Mouse (Mus musculus) MEL (cell line): ENCODE data around the gene Usp54.

Experiments used
- BHLHE40 ChIP-seq: IDR thresholded peaks from 2 replicates; pipeline ENCODE4 v1.6.1; 2012; ENCODE audit warnings: low read depth, mild to moderate bottlenecking, inconsistent platforms, low read length, improper control_type of control experiment, borderline replicate concordance
- CTCF ChIP-seq, 3 experiments: IDR thresholded peaks in 2 of 3; conservative IDR thresholded peaks in 1 of 3; 2 replicates each; pipeline ENCODE4 v1.5.1; 2011 to 2012; ENCODE audit warnings: low read length in 3 of 3, low read depth in 2 of 3, mild to moderate bottlenecking in 2 of 3, improper control_type of control experiment in 1 of 3, inconsistent platforms in 1 of 3, mixed read lengths in 1 of 3, moderate library complexity in 1 of 3; ENCODE audit not compliant: control insufficient read depth in 1 of 3, insufficient read depth in 1 of 3, poor library complexity in 1 of 3, severe bottlenecking in 1 of 3
- MAX ChIP-seq: IDR thresholded peaks from 2 replicates; pipeline ENCODE4 v1.6.1; 2011; ENCODE audit warnings: low read length, improper control_type of control experiment
- MXI1 ChIP-seq: IDR thresholded peaks from 2 replicates; pipeline ENCODE4 v1.6.1; 2011; ENCODE audit warnings: mild to moderate bottlenecking, low read depth, low read length, improper control_type of control experiment
- POLR2A ChIP-seq, 2 experiments: IDR thresholded peaks; 2 replicates each; pipeline ENCODE4 v1.6.1; 2011 to 2012; ENCODE audit warnings: low read length in 2 of 2, mild to moderate bottlenecking in 2 of 2, control low read depth in 1 of 2, improper control_type of control experiment in 1 of 2, low read depth in 1 of 2, moderate library complexity in 1 of 2; ENCODE audit not compliant: control insufficient read depth in 1 of 2, insufficient read depth in 1 of 2, poor library complexity in 1 of 2
- POLR2AphosphoS2 ChIP-seq: IDR thresholded peaks from 2 replicates; pipeline ENCODE4 v1.6.1; 2011; ENCODE audit warnings: low read length, improper control_type of control experiment
- POLR2AphosphoS5 ChIP-seq: IDR thresholded peaks from 2 replicates; pipeline ENCODE4 v1.6.1; 2012; ENCODE audit warnings: low read depth, borderline replicate concordance, mild to moderate bottlenecking, inconsistent platforms, low read length, moderate library complexity, mixed read lengths

DNA sequence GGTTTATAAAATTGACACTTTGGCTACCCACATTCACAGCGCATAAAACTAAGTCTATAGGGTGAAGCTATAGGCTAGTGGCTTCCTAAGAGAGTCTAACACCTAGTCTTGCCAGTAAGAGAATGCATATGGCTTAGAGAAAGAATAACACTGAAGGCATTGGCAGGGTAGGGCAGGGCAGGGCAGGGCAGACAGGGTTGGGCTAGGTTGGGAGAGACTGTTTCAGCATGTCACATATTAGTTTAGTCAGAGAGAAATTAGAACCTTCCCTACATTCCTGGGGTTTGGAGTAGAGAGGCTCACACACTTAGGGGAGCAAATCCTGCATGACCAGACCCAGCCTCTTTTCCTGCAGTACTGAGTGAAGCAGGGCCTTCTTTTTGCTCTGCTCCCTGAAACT is 26.6 kb upstream of the Usp54 start:
- TF ChIP-seq POLR2A (IDR thresholded peaks at IDR 0.05; ENCODE audit: control insufficient read depth in 1 of 2, insufficient read depth in 1 of 2, low read depth in 1 of 2, low read length in 2 of 2, poor library complexity in 1 of 2) = no peak
- TF ChIP-seq POLR2AphosphoS5 = no peak
- TF ChIP-seq MAX = no peak
- TF ChIP-seq CTCF (IDR thresholded peaks at IDR 0.05 in 2 of 3, conservative IDR thresholded peaks at IDR 0.05 in 1 of 3; ENCODE audit: control insufficient read depth in 1 of 3, insufficient read depth in 1 of 3, low read depth in 2 of 3, low read length in 3 of 3, poor library complexity in 1 of 3, severe bottlenecking in 1 of 3) = no peak
- TF ChIP-seq BHLHE40 = no peak
- TF ChIP-seq POLR2AphosphoS2 = no peak
- no peak for TF ChIP-seq MXI1
